Mouse (Mus musculus) erythroblast, embryonic 14.5 days (primary cell): ENCODE results near the gene Sct. TPM values are rescaled to one million over a fixed set of nuclear protein-coding genes. Genes with fewer than 3 reads are reported as not detected.
"Not testable (repeated sequence)": the region's sequence is repeated elsewhere in the genome, so short reads cannot be mapped to it uniquely, and the experiment has no call there.

Experiments used
- H3K27me3 ChIP-seq: 2 replicates; pipeline ENCODE4 v1.6.1; 2012; ENCODE audit warnings: inconsistent platforms; ENCODE audit not compliant: control insufficient read depth
- H3K36me3 ChIP-seq: 2 replicates; pipeline ENCODE4 v1.6.1; 2012; ENCODE audit warnings: mild to moderate bottlenecking, inconsistent platforms; ENCODE audit not compliant: control insufficient read depth
- H3K4me1 ChIP-seq: 2 replicates; pipeline ENCODE4 v1.6.1; 2012; ENCODE audit warnings: inconsistent platforms; ENCODE audit not compliant: control insufficient read depth
- H3K4me3 ChIP-seq: replicated peaks from 2 replicates; pipeline ENCODE3; 2012; ENCODE audit warnings: moderate library complexity, mild to moderate bottlenecking, inconsistent platforms
- H3K9me3 ChIP-seq: 2 replicates; pipeline ENCODE4 v1.6.1; 2012; ENCODE audit warnings: low read length, inconsistent platforms, mixed read lengths; ENCODE audit not compliant: control insufficient read depth
- GATA1 ChIP-seq: IDR thresholded peaks from 2 replicates; pipeline ENCODE4 v1.6.1; 2012; ENCODE audit warnings: low read length, inconsistent platforms, mixed read lengths
- TAL1 ChIP-seq: IDR thresholded peaks from 3 replicates; pipeline ENCODE4 v1.6.1; 2012; ENCODE audit warnings: low read length, inconsistent platforms, mixed read lengths
- polyA plus RNA-seq: library from polyadenylated mRNA; stranded (reverse); fragments of >175 nt; gene quantifications from 2 replicates; pipeline ENCODE4 v1.2.3, GENCODE M21; 2012

Gene Sct
- polyA plus RNA-seq, 1 experiment: not detected

- TF ChIP-seq TAL1: no peak
- no peak for TF ChIP-seq GATA1
- Histone ChIP-seq H3K4me3 (no peak overlapping the region), H3K36me3 (peaks cover 96% of the 10 kb centered on the region), H3K9me3 (no peaks in the 10 kb centered on the region), H3K4me1 (no peaks in the 10 kb centered on the region; the same call in 1 of the 2 replicates), H3K27me3 (no peaks in the 10 kb centered on the region)
Observed at GRCm38 (mm10) chr7:141256159-141256558, 22.8 kb downstream of the Sct start.

GRCm38 (mm10) chr7:141250486-141250885, 28.4 kb downstream of the Sct start:
- not testable (repeated sequence) for H3K4me1 ChIP-seq, H3K27me3 ChIP-seq, H3K9me3 ChIP-seq, H3K4me3 ChIP-seq
- H3K36me3 ChIP-seq: peaks cover 98% of the 10 kb centered on the region

GRCm38 (mm10) chr7:141231551-141231950, 47.4 kb downstream of the Sct start:
- peaks cover 44% of the 10 kb centered on the region for H3K4me1 ChIP-seq
- no peak for TF ChIP-seq GATA1
- TF ChIP-seq TAL1: no peak
- peaks cover 72% of the 10 kb centered on the region for H3K36me3 ChIP-seq
- H3K9me3 ChIP-seq: peaks cover 3% of the 10 kb centered on the region; the same call in 1 of the 2 replicates
- H3K27me3 ChIP-seq: no peaks in the 10 kb centered on the region
- no peak overlapping the region for H3K4me3 ChIP-seq

GRCm38 (mm10) chr7:141231111-141231510, 47.8 kb downstream of the Sct start:
- no peak overlapping the region for H3K4me3 ChIP-seq
- H3K36me3 ChIP-seq: peaks cover 69% of the 10 kb centered on the region
- peaks cover 3% of the 10 kb centered on the region; the same call in 1 of the 2 replicates for H3K9me3 ChIP-seq
- no peak for TF ChIP-seq TAL1
- H3K27me3 ChIP-seq: no peaks in the 10 kb centered on the region
- peaks cover 44% of the 10 kb centered on the region for H3K4me1 ChIP-seq

GRCm38 (mm10) chr7:141230570-141230969, 48.4 kb downstream of the Sct start:
- no peak for TF ChIP-seq TAL1
- TF ChIP-seq GATA1: no peak
- Histone ChIP-seq H3K36me3 (peaks cover 64% of the 10 kb centered on the region), H3K27me3 (no peaks in the 10 kb centered on the region), H3K9me3 (peaks cover 3% of the 10 kb centered on the region; the same call in 1 of the 2 replicates), H3K4me1 (peaks cover 44% of the 10 kb centered on the region), H3K4me3 (peak overlapping the region; percentile 87)

GRCm38 (mm10) chr7:141229702-141230101, 49.2 kb downstream of the Sct start:
- no peaks in the 10 kb centered on the region for H3K27me3 ChIP-seq
- peaks cover 44% of the 10 kb centered on the region for H3K4me1 ChIP-seq
- H3K4me3 ChIP-seq: peak overlapping the region; percentile 87

More at GRCm38 (mm10) chr7:141229702-141230101, 49.2 kb downstream of the Sct start:
- H3K36me3 ChIP-seq: peaks cover 55% of the 10 kb centered on the region
- peaks cover 3% of the 10 kb centered on the region; the same call in 1 of the 2 replicates for H3K9me3 ChIP-seq
- TF ChIP-seq TAL1 (no peak), GATA1 (no peak)

Other genes with a start within 250 kb of the Sct start
- gene B4galnt4, start 218.0 kb downstream of the Sct start, polyA plus RNA-seq: 0.03 and 0.15 TPM in 2 replicates
- gene Pkp3, start 200.9 kb downstream of the Sct start, polyA plus RNA-seq: 0.03 and 0.05 TPM in 2 replicates
- 0.16 and 0.19 TPM in 2 replicates for gene Sigirr, start 178.6 kb downstream of the Sct start, polyA plus RNA-seq
- not detected in 2 replicates for gene Ano9, start 161.3 kb downstream of the Sct start, polyA plus RNA-seq
- gene Ptdss2, start 156.8 kb downstream of the Sct start, polyA plus RNA-seq: 148 and 156 TPM in 2 replicates
- gene Rnh1, start 106.3 kb downstream of the Sct start, polyA plus RNA-seq: 0.48 and 1.5 TPM in 2 replicates
- gene Hras, start 85.1 kb downstream of the Sct start, polyA plus RNA-seq: 34.0 and 43.9 TPM in 2 replicates
- 19.2 and 22.6 TPM in 2 replicates for gene Lrrc56, start 85.0 kb downstream of the Sct start, polyA plus RNA-seq
- gene Lmntd2, start 65.1 kb downstream of the Sct start, polyA plus RNA-seq: 0.28 and 0.51 TPM in 2 replicates
- 7.3 and 10.7 TPM in 2 replicates for gene Rassf7, start 63.3 kb downstream of the Sct start, polyA plus RNA-seq
- 19.7 and 20.3 TPM in 2 replicates for gene Phrf1, start 50.3 kb downstream of the Sct start, polyA plus RNA-seq
- 2.2 and 2.9 TPM in 2 replicates for gene Irf7, start 12.7 kb downstream of the Sct start, polyA plus RNA-seq
- not detected in 2 replicates for gene Cdhr5, start 2.3 kb downstream of the Sct start, polyA plus RNA-seq
- gene Drd4, start 12.9 kb upstream of the Sct start, polyA plus RNA-seq: not detected in 2 replicates
- gene Deaf1, start 48.6 kb upstream of the Sct start, polyA plus RNA-seq: 7.6 and 8.1 TPM in 2 replicates
- gene Tmem80, start 48.6 kb upstream of the Sct start, polyA plus RNA-seq: 4.6 TPM in 2 replicates
- 0.05 and 0.09 TPM in 2 replicates for gene Eps8l2, start 59.7 kb upstream of the Sct start, polyA plus RNA-seq
- 53.1 and 91.9 TPM in 2 replicates for gene Taldo1, start 113.1 kb upstream of the Sct start, polyA plus RNA-seq
- gene Gatd1, start 135.0 kb upstream of the Sct start, polyA plus RNA-seq: 0.16 and 0.42 TPM in 2 replicates
- gene Cend1, start 150.4 kb upstream of the Sct start, polyA plus RNA-seq: not detected in 2 replicates
- gene Slc25a22, start 158.8 kb upstream of the Sct start, polyA plus RNA-seq: 0.70 and 0.97 TPM in 2 replicates
- gene Pidd1, start 164.9 kb upstream of the Sct start, polyA plus RNA-seq: 5.6 and 9.3 TPM in 2 replicates
- gene Rplp2, start 168.2 kb upstream of the Sct start, polyA plus RNA-seq: 584 and 1,051 TPM in 2 replicates
- gene Pnpla2, start 176.1 kb upstream of the Sct start, polyA plus RNA-seq: 3.0 and 3.4 TPM in 2 replicates
- 0.06 and 0.12 TPM in 2 replicates for gene Cracr2b, start 182.0 kb upstream of the Sct start, polyA plus RNA-seq
- gene Cd151, start 188.3 kb upstream of the Sct start, polyA plus RNA-seq: 1.0 and 1.1 TPM in 2 replicates
- 15.4 and 17.1 TPM in 2 replicates for gene Polr2l, start 196.0 kb upstream of the Sct start, polyA plus RNA-seq
- gene Tspan4, start 196.1 kb upstream of the Sct start, polyA plus RNA-seq: 0.31 and 0.46 TPM in 2 replicates